Mouse (Mus musculus) limb, embryonic 10.5 days (tissue): ENCODE results near the gene Col4a3bp. TPM values are rescaled to one million over a fixed set of nuclear protein-coding genes. Genes with fewer than 3 reads are reported as not detected.
"Not testable (repeated sequence)": the region's sequence is repeated elsewhere in the genome, so short reads cannot be mapped to it uniquely, and the experiment has no call there.

ENCODE experiments used
- DNase-seq: peaks from one replicate; pipeline ENCODE4 v3.0.0-alpha.2; 2017; ENCODE audit warnings: low spot score
- H3K27ac ChIP-seq: fragments of 300-500 bp; sonication (generic); 2 replicates; pipeline ENCODE4 v1.5.1; 2016; ENCODE audit warnings: mild to moderate bottlenecking
- H3K27me3 ChIP-seq: fragments of 300-500 bp; sonication (generic); 2 replicates; pipeline ENCODE4 v1.6.1; 2016; ENCODE audit warnings: low read depth, mild to moderate bottlenecking; ENCODE audit not compliant: poor library complexity, severe bottlenecking
- H3K36me3 ChIP-seq: fragments of 300-500 bp; sonication (generic); 2 replicates; pipeline ENCODE4 v1.6.1; 2016; ENCODE audit warnings: mild to moderate bottlenecking, moderate library complexity
- H3K4me1 ChIP-seq: fragments of 300-500 bp; sonication (generic); 2 replicates; pipeline ENCODE4 v1.6.1; 2016
- H3K4me3 ChIP-seq: fragments of 300-500 bp; sonication (generic); 2 replicates; pipeline ENCODE4 v1.5.1; 2016; ENCODE audit warnings: mild to moderate bottlenecking, moderate library complexity
- H3K9me3 ChIP-seq: fragments of 300-500 bp; sonication (generic); replicated peaks from 2 replicates; pipeline ENCODE4 v1.6.1; 2016; ENCODE audit warnings: mild to moderate bottlenecking
- WGBS: fragments of 180-500 bp; shearing (Covaris S2); methylation state at CpG from one replicate; pipeline ENCODE4 v1.1.7; 2016; 5-methylcytosine and 5-hydroxymethylcytosine counted together
- polyA plus RNA-seq: library from polyadenylated mRNA; unstranded; fragments of >200 nt; fragmentation: Nextera tagmentation; extraction: Ambion mirVana; gene quantifications from 2 replicates; pipeline ENCODE4 v1.2.1, GENCODE M21; 2016

Col4a3bp gene
- polyA plus RNA-seq, 1 experiment from 2014 or later, result 6.9 TPM

DNA sequence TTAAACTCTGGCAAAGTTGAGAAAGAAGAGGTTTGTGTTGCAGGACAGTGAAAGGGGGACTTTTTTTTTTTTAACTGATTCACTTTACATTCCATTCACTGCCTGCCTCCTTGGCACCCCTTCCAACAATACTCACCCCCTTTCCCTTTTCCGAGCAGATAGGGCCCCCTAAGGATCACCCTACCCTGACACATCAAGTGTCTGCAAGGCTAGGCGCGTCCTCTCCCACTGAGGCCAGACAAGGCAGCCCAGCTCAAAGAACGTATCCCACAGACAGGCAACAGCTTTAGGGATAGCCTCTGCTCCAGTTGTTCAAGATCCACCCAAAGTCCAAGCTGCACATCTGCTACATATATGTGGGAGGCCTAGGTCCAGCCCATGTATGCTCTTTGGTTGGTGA is 51.7 kb downstream of the Col4a3bp start:
- WGBS, result 88% methylated on average over 4 of the region's 4 CpGs
- H3K27ac ChIP-seq, result no peak overlapping the region
- no peak for DNase-seq
- H3K36me3 ChIP-seq, result peaks cover 1% of the 10 kb centered on the region; the same call in 1 of the 2 replicates
- no peaks in the 10 kb centered on the region for H3K9me3 ChIP-seq
- no peaks in the 10 kb centered on the region for H3K4me1 ChIP-seq
- no peak overlapping the region for H3K4me3 ChIP-seq
- no peaks in the 10 kb centered on the region for H3K27me3 ChIP-seq

DNA sequence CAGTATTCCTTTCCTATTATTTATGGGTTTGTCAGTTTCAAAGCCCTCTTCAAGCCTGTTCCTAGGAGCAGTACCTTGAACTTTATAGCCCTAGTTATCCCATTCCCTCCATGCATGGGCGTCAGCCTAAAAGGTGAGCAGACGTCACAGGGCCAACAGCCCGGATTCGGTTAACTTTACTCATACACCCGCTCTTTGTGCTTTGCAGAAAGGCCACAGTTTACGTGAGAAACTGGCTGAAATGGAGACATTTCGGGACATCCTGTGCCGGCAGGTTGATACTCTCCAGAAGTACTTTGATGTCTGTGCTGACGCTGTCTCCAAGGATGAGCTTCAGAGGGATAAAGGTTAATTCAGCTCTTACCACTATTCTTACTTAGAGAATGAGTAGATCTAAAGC is 56.8 kb downstream of the Col4a3bp start:
- H3K9me3 ChIP-seq, result no peaks in the 10 kb centered on the region
- H3K4me3 ChIP-seq, result no peak overlapping the region
- WGBS, result 86% methylated on average over 9 of the region's 9 CpGs
- DNase-seq, result no peak
- H3K4me1 ChIP-seq, result no peaks in the 10 kb centered on the region
- H3K27me3 ChIP-seq, result no peaks in the 10 kb centered on the region
- H3K36me3 ChIP-seq, result peaks cover 13% of the 10 kb centered on the region
- no peak overlapping the region for H3K27ac ChIP-seq

DNA sequence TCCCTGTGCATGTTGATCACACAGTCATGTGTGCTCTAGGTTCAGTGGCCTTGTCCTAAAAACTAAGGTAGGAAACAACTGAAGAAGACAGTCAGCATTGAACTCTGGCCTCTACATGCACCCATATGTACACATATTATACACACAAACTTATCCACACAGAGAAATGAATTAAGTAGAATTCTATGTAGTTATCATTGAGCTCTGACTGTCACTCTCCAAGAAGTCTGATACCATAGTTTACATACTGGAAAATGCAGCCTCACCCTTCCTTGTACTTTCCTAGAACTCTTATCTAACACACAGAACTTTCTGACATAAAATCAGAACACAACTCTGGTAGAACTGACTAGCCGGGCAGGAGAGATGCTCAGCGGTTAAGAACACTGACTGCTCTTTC is 61.8 kb downstream of the Col4a3bp start:
- H3K36me3 ChIP-seq, result peaks cover 29% of the 10 kb centered on the region
- 86% methylated on average over 2 of the region's 2 CpGs for WGBS
- no peak overlapping the region for H3K4me3 ChIP-seq
- no peak for DNase-seq
- no peaks in the 10 kb centered on the region for H3K9me3 ChIP-seq
- H3K4me1 ChIP-seq, result no peaks in the 10 kb centered on the region
- no peaks in the 10 kb centered on the region for H3K27me3 ChIP-seq
- no peak overlapping the region for H3K27ac ChIP-seq

DNA sequence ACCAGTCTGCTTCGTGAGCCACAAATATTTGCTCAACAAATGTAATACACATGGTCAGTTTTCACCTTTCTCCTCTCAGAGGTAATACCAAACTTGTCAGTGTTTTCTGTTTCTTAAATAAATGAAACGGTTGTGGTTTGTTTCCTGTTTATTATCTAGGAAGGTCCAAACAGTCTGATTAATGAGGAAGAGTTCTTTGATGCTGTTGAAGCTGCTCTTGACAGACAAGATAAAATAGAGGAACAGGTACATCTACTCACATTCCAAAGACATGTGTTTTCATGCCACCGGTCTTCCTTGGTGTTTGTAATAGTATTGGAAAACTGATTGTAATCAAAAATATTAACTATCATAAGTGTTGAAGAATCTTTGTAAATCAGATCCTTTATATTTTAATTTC is 72.2 kb downstream of the Col4a3bp start:
- Histone ChIP-seq H3K9me3 (no peaks in the 10 kb centered on the region), H3K36me3 (peaks cover 8% of the 10 kb centered on the region; the same call in 1 of the 2 replicates), H3K27me3 (no peaks in the 10 kb centered on the region), H3K27ac (no peak overlapping the region), H3K4me3 (no peak overlapping the region), H3K4me1 (no peaks in the 10 kb centered on the region)
- no peak for DNase-seq
- WGBS, result 92% methylated on average over 3 of the region's 3 CpGs

DNA sequence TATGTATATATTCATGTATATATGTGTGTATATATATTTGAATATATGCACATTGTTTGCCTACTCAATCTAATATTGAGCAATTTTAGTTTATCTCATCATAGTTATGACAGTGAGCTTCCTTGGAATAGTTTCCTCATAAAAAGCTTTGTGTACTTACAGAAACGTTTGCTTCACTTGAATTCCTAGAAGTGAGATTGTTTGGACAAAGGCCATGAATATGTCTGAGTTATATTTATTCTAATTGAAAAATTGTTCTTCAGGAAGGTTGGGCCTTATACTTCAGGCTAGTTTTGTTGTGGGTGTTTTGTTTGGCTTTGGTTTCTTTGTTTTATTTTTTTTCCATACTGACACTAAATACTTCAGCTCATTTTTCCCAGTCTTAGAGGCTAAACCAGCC is 78.5 kb downstream of the Col4a3bp start:
- DNase-seq, result no peak
- H3K27me3 ChIP-seq, result no peaks in the 10 kb centered on the region
- no peaks in the 10 kb centered on the region for H3K4me1 ChIP-seq
- H3K4me3 ChIP-seq, result no peak overlapping the region
- WGBS, result 92% methylated on average over 1 of the region's 1 CpGs
- H3K9me3 ChIP-seq, result no peaks in the 10 kb centered on the region
- no peaks in the 10 kb centered on the region for H3K36me3 ChIP-seq
- H3K27ac ChIP-seq, result no peak overlapping the region

DNA sequence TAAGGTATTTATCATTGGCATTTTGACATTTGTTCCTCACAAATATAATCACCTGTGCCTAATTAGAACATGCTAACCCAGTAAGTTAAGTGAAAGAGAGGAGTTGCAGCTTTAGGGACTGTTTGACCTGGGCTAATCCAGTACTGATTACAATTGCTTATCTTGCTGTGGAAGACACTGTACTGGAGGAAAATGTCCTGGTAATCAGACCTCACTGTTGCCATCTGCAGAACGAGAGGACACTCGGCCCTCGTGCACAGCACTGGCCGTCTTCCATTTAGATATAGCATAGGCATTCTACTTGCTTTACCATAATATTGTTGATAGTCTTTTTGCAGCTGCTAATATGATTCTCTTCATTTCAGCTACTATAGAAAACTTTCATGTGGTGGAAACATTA is 88.0 kb downstream of the Col4a3bp start:
- Histone ChIP-seq H3K27ac (no peak overlapping the region), H3K9me3 (no peaks in the 10 kb centered on the region), H3K36me3 (peaks cover 33% of the 10 kb centered on the region), H3K4me1 (no peaks in the 10 kb centered on the region), H3K27me3 (no peaks in the 10 kb centered on the region), H3K4me3 (no peak overlapping the region)
- WGBS, result 97% methylated on average over 4 of the region's 4 CpGs
- no peak for DNase-seq

DNA sequence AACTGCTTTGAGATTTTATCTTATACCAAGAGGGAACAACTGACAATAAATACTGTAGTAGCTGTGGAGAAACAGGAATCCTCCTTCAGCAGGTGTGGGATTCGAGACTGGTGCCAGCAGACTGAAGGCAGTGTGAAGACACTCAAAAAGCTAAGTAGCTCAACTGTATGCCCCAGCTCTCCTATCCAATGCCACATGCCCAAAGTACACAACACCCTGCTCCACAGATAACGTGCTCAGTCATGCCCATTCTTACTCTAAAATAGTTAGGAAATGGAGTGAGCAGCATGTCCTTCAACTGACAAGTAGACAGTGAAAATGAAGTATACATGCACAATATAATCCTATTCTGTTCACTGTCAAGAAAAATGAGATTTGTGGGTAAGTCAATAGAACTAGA is 101.8 kb downstream of the Col4a3bp start:
- WGBS, result 82% methylated on average over 2 of the region's 2 CpGs
- no peaks in the 10 kb centered on the region for H3K9me3 ChIP-seq
- H3K4me3 ChIP-seq, result no peak overlapping the region
- no peaks in the 10 kb centered on the region for H3K27me3 ChIP-seq
- 0 out of 2 replicates have a peak, but pooled peaks cover 3% of the 10 kb centered on the region for H3K4me1 ChIP-seq
- no peak for DNase-seq
- no peak overlapping the region for H3K27ac ChIP-seq
- peaks cover 20% of the 10 kb centered on the region for H3K36me3 ChIP-seq

DNA sequence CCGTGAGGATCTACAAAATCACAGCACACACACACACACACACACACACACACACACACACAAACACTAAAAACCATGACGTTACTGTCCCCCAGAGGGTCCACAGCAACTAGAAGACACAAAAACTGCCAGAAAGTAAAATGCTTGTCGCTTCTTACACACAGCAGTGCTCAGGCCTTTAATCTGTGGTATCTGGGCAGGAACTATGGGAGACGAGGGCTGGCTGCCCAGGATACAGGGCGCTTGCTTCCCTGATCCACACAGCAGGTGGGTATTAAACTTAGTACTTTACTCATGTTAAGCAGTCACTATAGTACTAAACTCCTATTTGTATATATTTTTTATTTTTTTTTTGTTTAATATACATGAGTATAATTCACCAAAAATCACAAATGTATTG is 103.4 kb downstream of the Col4a3bp start:
- Histone ChIP-seq H3K9me3 (no peaks in the 10 kb centered on the region), H3K4me3 (no peak overlapping the region), H3K27ac (no peak overlapping the region), H3K36me3 (peaks cover 37% of the 10 kb centered on the region), H3K27me3 (no peaks in the 10 kb centered on the region), H3K4me1 (0 out of 2 replicates have a peak, but pooled peaks cover 3% of the 10 kb centered on the region)
- DNase-seq, result no peak
- WGBS, result 80% methylated on average over 5 of the region's 5 CpGs

DNA sequence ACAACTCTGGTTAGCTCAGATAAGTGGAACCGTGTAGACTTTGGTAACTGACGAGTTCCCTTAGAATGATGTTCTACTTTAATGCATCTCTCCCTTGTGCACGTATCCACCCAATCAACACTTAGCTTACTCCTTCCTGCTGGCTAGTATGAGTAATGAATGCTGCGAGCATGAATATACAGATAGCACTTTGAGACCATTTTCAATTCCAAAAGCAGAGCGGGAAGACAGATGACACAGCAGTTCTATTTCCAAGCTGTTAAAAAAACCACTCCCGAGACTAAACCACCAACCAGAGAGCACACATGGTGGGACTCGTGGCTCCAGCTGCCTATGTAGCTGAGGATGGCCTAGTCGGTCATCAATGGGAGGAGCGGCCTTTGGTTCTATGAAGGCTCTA is 110.6 kb downstream of the Col4a3bp start:
- 94% methylated on average over 9 of the region's 9 CpGs for WGBS
- Histone ChIP-seq H3K27me3 (no peaks in the 10 kb centered on the region), H3K36me3 (peaks cover 100% of the 10 kb centered on the region), H3K4me3 (no peak overlapping the region), H3K9me3 (no peaks in the 10 kb centered on the region), H3K27ac (no peak overlapping the region), H3K4me1 (no peaks in the 10 kb centered on the region)
- DNase-seq, result no peak

DNA sequence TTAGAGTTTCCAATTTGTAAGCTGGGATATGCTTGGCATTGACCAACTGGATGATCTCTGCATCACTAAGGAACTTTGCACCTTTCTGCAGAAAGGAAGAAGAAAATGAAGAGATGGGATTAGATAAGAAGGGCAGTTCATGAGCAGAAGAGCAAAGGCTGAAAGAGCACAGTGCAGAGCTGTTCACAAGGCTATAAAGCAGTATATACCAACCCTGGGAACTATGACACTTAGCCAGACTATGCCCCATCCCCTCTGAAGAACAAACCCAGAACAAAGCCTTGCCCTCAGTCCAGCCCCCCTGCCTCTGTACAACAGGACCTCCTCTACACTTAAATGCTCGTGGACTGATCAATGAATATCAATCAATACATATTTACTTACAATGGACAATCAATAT is 114.3 kb downstream of the Col4a3bp start:
- no peak for DNase-seq
- no peaks in the 10 kb centered on the region for H3K27me3 ChIP-seq
- H3K4me3 ChIP-seq, result no peak overlapping the region
- H3K36me3 ChIP-seq, result peaks cover 100% of the 10 kb centered on the region
- H3K4me1 ChIP-seq, result no peaks in the 10 kb centered on the region
- 87% methylated on average over 1 of the region's 1 CpGs for WGBS
- H3K9me3 ChIP-seq, result no peaks in the 10 kb centered on the region
- H3K27ac ChIP-seq, result no peak overlapping the region

DNA sequence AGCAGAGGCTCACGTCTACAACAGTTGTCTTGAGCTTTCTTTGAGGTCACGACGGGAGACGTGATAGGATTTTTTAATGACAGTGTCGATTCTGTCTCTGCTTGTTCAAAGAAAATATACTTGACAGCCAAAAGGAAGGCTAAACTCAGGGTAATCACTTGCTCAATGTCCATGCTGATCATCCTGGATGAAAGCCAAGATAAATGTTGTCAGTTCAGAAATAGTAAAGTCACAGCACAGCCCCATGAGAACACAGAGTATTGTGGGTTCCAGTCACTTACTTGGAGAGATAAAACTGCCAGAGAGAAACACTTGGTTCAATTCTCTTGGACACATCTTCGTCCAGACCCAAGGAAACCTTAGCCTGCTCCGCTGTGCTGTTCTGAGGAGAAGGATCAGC is 116.5 kb downstream of the Col4a3bp start:
- Histone ChIP-seq H3K4me1 (no peaks in the 10 kb centered on the region), H3K27me3 (no peaks in the 10 kb centered on the region), H3K4me3 (no peak overlapping the region), H3K27ac (no peak overlapping the region), H3K36me3 (peaks cover 100% of the 10 kb centered on the region), H3K9me3 (no peaks in the 10 kb centered on the region)
- DNase-seq, result no peak
- WGBS, result 94% methylated on average over 7 of the region's 7 CpGs

DNA sequence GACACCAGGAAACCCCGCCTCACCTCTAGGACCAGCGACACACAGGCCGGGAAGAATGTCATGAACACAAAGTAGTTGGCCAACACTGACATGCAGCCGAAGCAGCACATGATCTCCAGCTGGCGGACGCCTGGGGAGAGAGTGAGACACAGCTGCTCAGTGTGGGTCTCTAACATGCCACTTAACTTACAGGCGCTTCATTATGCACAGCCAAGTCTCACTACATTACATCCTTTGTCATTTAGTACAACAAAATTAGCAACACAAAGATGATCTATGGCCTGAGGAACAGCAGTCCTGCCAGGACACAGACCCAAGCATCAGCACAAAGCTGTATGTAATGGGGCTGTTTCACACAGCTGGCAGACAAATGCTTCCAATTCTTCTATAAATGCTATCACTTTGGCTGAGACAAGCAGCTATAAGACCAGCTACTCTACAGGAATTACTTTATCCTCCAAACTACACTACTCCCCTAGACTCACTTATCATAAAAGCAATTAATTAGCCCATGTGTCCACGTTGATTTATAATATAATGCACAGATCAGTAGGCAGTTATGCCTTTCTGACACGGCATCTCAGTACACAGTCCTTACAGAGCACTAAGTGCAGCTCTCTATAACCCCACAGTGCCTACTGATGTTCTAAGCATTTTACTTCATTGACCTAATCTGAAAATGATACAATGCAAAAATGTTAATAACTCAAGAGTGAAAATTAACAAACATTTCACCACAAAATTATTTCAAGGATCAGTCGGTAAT is 117.9 kb downstream of the Col4a3bp start:
- H3K27me3 ChIP-seq, result no peaks in the 10 kb centered on the region
- no peak overlapping the region for H3K27ac ChIP-seq
- H3K4me1 ChIP-seq, result no peaks in the 10 kb centered on the region
- no peak overlapping the region for H3K4me3 ChIP-seq
- peaks cover 100% of the 10 kb centered on the region for H3K36me3 ChIP-seq
- H3K9me3 ChIP-seq, result no peaks in the 10 kb centered on the region
- 87% methylated on average over 10 of the region's 10 CpGs for WGBS
- no peak for DNase-seq

DNA sequence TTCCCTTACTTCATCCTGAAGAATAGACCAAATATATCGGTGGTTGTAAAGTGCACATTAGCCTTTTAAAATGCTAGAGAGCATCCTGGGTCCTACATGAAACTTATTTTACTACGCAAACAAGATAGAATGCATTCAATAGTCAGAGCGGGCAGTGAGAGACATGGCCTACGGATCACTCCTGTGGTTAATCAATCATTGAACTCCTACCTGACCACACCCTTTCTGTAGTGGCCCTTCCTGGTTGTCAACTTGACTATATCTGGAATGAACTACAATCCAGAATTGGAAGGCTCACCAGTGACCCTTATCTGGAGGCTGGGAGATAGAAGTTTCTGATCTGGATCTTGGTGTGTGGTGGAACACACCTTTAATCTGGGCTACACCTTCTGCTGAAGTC is 120.7 kb downstream of the Col4a3bp start:
- Histone ChIP-seq H3K36me3 (peaks cover 95% of the 10 kb centered on the region), H3K4me1 (peaks cover 12% of the 10 kb centered on the region; the same call in 1 of the 2 replicates)
- H3K27me3 ChIP-seq, H3K27ac ChIP-seq, H3K4me3 ChIP-seq, DNase-seq, H3K9me3 ChIP-seq: not testable (repeated sequence)
- 95% methylated on average over 4 of the region's 4 CpGs for WGBS
